ENCODE assay signal across 22 mouse cellular contexts in genomic region chr1:185311949-185312348, GRCm38 (mm10). TPM values are rescaled to one million over a fixed set of nuclear protein-coding genes. Genes with fewer than 3 reads are reported as not detected.
DNase-seq lines count a peak whose midpoint lies in the region; ATAC-seq and TF ChIP-seq lines count a peak whose summit lies in the region.
"Had no signal": no experiment of that assay in that cellular context is flagged by ENCODE, and none has a peak within 500 bp of the region (broad histone marks: within the 10 kb centered on the region; RNA-seq: fewer than 3 reads in every experiment).

No protein-coding gene starts in this region.

- H3K9ac ChIP-seq in heart, postnatal 0 days (replicated peaks; ENCODE audit: low read depth, low read length), result no peak overlapping the region
- peak overlapping the region; percentile 50 for H3K9ac ChIP-seq in intestine, postnatal 0 days (ENCODE audit: low read depth, low read length)
- H3K9ac ChIP-seq: limb, embryonic 12.5 days; liver, embryonic 13.5 days; neural tube, embryonic 15.5 days had no signal

- H3K4me2 ChIP-seq in heart, postnatal 0 days (ENCODE audit: low read depth, low read length), result peak overlapping the region; percentile 40
- H3K4me2 ChIP-seq in intestine, postnatal 0 days (replicated peaks; ENCODE audit: low read depth), result peak overlapping the region; percentile 59
- H3K4me2 ChIP-seq: limb, embryonic 12.5 days; liver, embryonic 13.5 days; midbrain, embryonic 11.5 days; neural tube, embryonic 15.5 days had no signal

- no peak overlapping the region for H3K4me3 ChIP-seq in heart, postnatal 0 days (ENCODE audit: low read depth, low read length)
- peak overlapping the region; percentile 34 for H3K4me3 ChIP-seq in intestine, postnatal 0 days (ENCODE audit: low read depth, low read length)
- H3K4me3 ChIP-seq: forebrain, embryonic 10.5 days; limb, embryonic 12.5 days; liver, embryonic 13.5 days; neural tube, embryonic 15.5 days had no signal

- no peak for TF ChIP-seq EP300 in heart, postnatal 0 days (IDR thresholded peaks at IDR 0.05; ENCODE audit: low read depth)

- peaks cover 37% of the 10 kb centered on the region for H3K36me3 ChIP-seq in heart, postnatal 0 days (replicated peaks; ENCODE audit: control insufficient read depth, insufficient read depth, low read length)
- peaks cover 35% of the 10 kb centered on the region for H3K36me3 ChIP-seq in intestine, postnatal 0 days (ENCODE audit: control insufficient read depth, insufficient read depth)

- WGBS in heart, postnatal 0 days, result 22% methylated on average over 9 of the region's 9 CpGs
- whole genome bisulfite sequencing in intestine, postnatal 0 days, result 37% methylated on average over 9 of the region's 9 CpGs

- H3K27me3 ChIP-seq in heart, postnatal 0 days (ENCODE audit: control insufficient read depth, insufficient read depth, low read length), result no peaks in the 10 kb centered on the region
- H3K27me3 ChIP-seq in intestine, postnatal 0 days (replicated peaks; ENCODE audit: control insufficient read depth, insufficient read depth, low read length), result no peaks in the 10 kb centered on the region
- H3K27me3 ChIP-seq: limb, embryonic 12.5 days; liver, embryonic 13.5 days; neural tube, embryonic 15.5 days had no signal

- DNase-seq in testis, postnatal 10 days (ENCODE audit: low spot score), result peak; percentile 26
- no peak for DNase-seq in testis, postnatal 14 days (ENCODE audit: low spot score)
- peak; percentile 53 for DNase-seq in heart, postnatal 0 days (ENCODE audit: low spot score)
- DNase-seq in yolk sac, embryonic 10.5 days (ENCODE audit: low spot score), result peak; percentile 30
- no peak for DNase-seq in gastrocnemius, postnatal 25 days
- DNase-seq in frontal cortex, postnatal 36 days (ENCODE audit: low spot score in 2 of 2), result no peak
- DNase-seq: adrenal gland, postnatal 10 days; cerebellum, adult 18-20 months; cerebellum, postnatal 14 days; kidney, adult 9 months; kidney, postnatal 14 days; liver, embryonic 13.5 days; lung, adult 2 months; lung, postnatal 14 days; thymus, adult 2 months had no signal

- H3K4me1 ChIP-seq in heart, postnatal 0 days (ENCODE audit: control insufficient read depth, insufficient read depth), result no peaks in the 10 kb centered on the region; the same call in 1 of the 2 replicates
- peaks cover 6% of the 10 kb centered on the region; the same call in 1 of the 2 replicates for H3K4me1 ChIP-seq in intestine, postnatal 0 days (replicated peaks; ENCODE audit: control insufficient read depth, insufficient read depth, low read length)
- H3K4me1 ChIP-seq: forebrain, embryonic 10.5 days; limb, embryonic 12.5 days; liver, embryonic 13.5 days; neural tube, embryonic 15.5 days had no signal

- peak overlapping the region; percentile 45 for H3K27ac ChIP-seq in heart, postnatal 0 days (ENCODE audit: low read depth)
- H3K27ac ChIP-seq in intestine, postnatal 0 days (ENCODE audit: low read depth, low read length), result peak overlapping the region; percentile 90
- H3K27ac ChIP-seq: forebrain, embryonic 10.5 days; limb, embryonic 12.5 days; liver, embryonic 13.5 days; neural tube, embryonic 15.5 days had no signal

- ATAC-seq in heart, postnatal 0 days (ENCODE audit: insufficient read depth, low read depth), result peak; percentile 43; the same call in 1 of the 2 replicates
- peak; percentile 81 for ATAC-seq in intestine, postnatal 0 days
- ATAC-seq in inflammation-experienced regulatory T-cells, adult 6 months, result no peak
- ATAC-seq: forebrain, embryonic 16.5 days had no signal

- no peak for TF ChIP-seq CTCF in heart, postnatal 0 days (IDR thresholded peaks at IDR 0.05; ENCODE audit: low read depth)
- TF ChIP-seq CTCF in intestine, postnatal 0 days (IDR thresholded peaks at IDR 0.05; ENCODE audit: low read depth), result no peak

- H3K9me3 ChIP-seq in heart, postnatal 0 days (replicated peaks; ENCODE audit: control insufficient read depth, low read length), result no peaks in the 10 kb centered on the region
- no peaks in the 10 kb centered on the region for H3K9me3 ChIP-seq in intestine, postnatal 0 days (ENCODE audit: control insufficient read depth)
- H3K9me3 ChIP-seq: limb, embryonic 12.5 days; liver, embryonic 13.5 days; neural tube, embryonic 15.5 days had no signal

RNA-seq across cellular contexts. Expression of gene Iars2, which starts 17.2 kb away (rescaled TPM):
- total RNA-seq in heart, postnatal 0 days (2014; rRNA removed; ENCODE audit: low replicate concordance), result 93.3 and 102 TPM in 2 replicates
- polyA plus RNA-seq in heart, postnatal 0 days (2015; fragmentation: Nextera tagmentation; extraction: Ambion mirVana), result 36.2 and 38.9 TPM in 2 replicates
- 64.1 and 64.9 TPM in 2 replicates for polyA plus RNA-seq in intestine, postnatal 0 days (2015; fragmentation: Nextera tagmentation; extraction: Ambion mirVana)
- total RNA-seq in gastrocnemius, postnatal 25 days (2021), result 10 to 100 TPM; 33.4 to 38.5 TPM
- polyA plus RNA-seq in inflammation-experienced regulatory T-cells, adult 6 months (2017; shearing (Covaris generic)), result 10 to 100 TPM in 1 of 3 experiments, 1 to 10 TPM in 2; 8.6 to 10.9 (median 9.7) TPM

RNA-seq across cellular contexts. Expression of gene Bpnt1, which starts 20.0 kb away (rescaled TPM):
- 24.6 and 59.1 TPM in 2 replicates for total RNA-seq in heart, postnatal 0 days (2014; rRNA removed; ENCODE audit: low replicate concordance)
- polyA plus RNA-seq in heart, postnatal 0 days (2015; fragmentation: Nextera tagmentation; extraction: Ambion mirVana), result 33.7 and 34.3 TPM in 2 replicates
- polyA plus RNA-seq in intestine, postnatal 0 days (2015; fragmentation: Nextera tagmentation; extraction: Ambion mirVana), result 302 and 311 TPM in 2 replicates
- total RNA-seq in gastrocnemius, postnatal 25 days (2021), result 10 to 100 TPM; 17.8 to 18.1 TPM
- polyA plus RNA-seq in inflammation-experienced regulatory T-cells, adult 6 months (2017; shearing (Covaris generic)), result 10 to 100 TPM; 10.8 to 20.3 (median 12.2) TPM

RNA-seq across cellular contexts. Expression of gene Eprs, which starts 50.9 kb away (rescaled TPM):
- 39.8 and 45.6 TPM in 2 replicates for total RNA-seq in heart, postnatal 0 days (2014; rRNA removed; ENCODE audit: low replicate concordance)
- polyA plus RNA-seq in heart, postnatal 0 days (2015; fragmentation: Nextera tagmentation; extraction: Ambion mirVana), result 73.0 and 75.8 TPM in 2 replicates
- polyA plus RNA-seq in intestine, postnatal 0 days (2015; fragmentation: Nextera tagmentation; extraction: Ambion mirVana), result 43.2 and 48.1 TPM in 2 replicates
- total RNA-seq in gastrocnemius, postnatal 25 days (2021), result 100 to 1,000 TPM; 147 to 149 TPM
- polyA plus RNA-seq in inflammation-experienced regulatory T-cells, adult 6 months (2017; shearing (Covaris generic)), result 100 to 1,000 TPM in 2 of 3 experiments, 10 to 100 TPM in 1; 96.3 to 117 (median 102) TPM

Comparison
In these comparisons a context has a peak if more than half of its experiments do, and no peak if none do; other contexts are left out.
1. DNase-seq: peak in testis, postnatal 10 days (single experiment), heart, postnatal 0 days (single experiment) and yolk sac, embryonic 10.5 days (single experiment); none in testis, postnatal 14 days (single experiment), gastrocnemius, postnatal 25 days (single experiment) and frontal cortex, postnatal 36 days (0 of 2).